Mouse (Mus musculus): ENCODE measurements around the gene Lmo3.
A peak's percentile ranks its signal among the peaks of the same experiment; 100 is the strongest.

Lmo3 gene

DNA sequence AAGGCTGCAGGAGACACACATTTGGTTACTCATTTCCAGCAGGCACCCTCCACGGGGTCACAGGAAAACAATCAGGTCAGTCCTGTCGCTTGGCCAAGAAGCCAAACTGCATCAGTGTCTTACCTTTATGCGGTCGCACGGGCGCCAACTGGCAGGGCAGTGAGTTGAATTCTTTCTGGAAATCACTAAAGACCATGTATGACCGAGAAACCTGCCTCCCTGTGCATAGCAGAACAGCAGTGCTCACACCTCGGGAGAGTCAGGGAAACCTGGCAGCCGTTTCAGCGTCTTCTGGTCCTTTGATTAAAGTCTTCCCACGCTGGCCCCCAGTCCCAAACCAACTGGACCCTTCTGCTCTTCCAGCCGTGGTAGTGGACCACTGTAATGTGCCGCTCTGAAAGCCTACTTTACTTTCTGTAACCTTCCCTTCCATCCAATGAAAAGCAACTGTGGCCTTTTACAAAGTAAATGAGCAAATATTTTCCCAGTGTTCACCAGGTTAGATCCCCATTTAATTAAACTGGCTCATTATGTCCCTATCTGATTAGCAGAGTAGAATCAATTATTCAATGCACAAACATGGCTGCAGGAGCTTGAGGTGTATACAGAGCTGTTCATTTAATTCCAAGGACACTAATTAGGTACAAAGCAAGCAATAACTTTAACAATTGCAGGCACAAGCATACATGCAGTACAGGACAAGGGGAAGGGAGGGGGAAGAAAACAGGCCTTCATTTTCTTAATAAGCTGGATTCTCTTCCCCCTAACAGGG is at the start of gene Lmo3:
TSS of gene Lmo3 (minus strand) at position 235 of the 772 bp plus-strand sequence.
- peak; percentile 64 to 78 for DNase-seq

DNA sequence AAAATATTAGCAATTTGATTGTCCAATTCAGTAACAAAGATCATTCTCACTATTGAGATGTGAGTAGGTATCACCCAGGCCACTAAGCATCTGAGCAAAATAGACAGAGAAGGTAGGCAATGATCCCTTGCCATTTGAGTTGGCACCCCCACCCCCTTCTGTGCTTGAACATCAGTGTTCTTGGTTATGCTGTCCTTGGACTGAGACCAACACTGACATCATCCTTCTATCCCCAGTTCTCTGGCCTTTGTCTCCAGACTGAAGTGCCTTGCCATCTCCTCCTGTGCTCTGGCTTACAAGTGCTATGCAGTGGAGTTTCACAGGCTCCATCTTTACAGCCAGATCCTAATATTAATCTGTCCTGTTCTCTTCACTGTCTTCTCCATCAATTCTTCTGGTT is 39.0 kb upstream of the Lmo3 start:
- peak; percentile 14 for DNase-seq

DNA sequence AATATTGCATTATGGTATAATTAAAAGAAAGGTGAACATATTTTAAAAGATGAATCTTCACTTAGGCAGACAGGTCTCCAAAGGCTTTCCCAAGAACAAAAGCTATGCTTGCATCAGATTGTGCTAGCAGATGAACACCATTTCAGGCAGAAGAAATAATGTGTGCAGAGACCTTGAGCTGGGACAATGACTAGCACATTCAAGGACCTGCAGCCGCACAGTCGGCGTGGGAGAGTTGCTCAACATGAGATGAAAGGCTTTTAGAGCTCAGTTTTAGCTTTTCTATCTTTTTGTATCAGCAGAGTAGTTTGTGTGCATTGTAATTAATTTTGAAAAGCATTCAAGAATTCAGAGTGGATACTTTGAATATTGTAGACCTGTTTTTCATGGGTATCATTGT is 36.6 kb upstream of the Lmo3 start:
- no peak for DNase-seq

DNA sequence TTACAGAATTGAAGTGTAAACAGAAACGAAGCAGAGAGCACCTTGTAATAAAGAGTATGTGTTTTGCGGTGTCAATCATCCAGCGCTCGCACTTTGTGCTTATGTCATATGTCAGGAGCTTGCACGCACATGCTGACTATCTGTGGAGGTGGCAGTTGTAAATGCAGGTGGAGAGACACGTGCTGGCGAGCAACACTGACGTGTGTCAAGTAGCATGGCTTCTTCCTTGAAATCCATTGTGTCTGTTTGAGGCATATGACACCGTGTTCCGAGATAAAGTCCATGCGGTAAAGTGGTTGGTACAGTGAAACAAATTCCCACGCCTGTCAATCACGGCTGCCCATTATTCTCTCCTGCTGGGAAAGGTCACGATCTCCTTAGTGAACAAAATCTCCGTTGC is 15.2 kb upstream of the Lmo3 start:
- DNase-seq, result no peak

DNA sequence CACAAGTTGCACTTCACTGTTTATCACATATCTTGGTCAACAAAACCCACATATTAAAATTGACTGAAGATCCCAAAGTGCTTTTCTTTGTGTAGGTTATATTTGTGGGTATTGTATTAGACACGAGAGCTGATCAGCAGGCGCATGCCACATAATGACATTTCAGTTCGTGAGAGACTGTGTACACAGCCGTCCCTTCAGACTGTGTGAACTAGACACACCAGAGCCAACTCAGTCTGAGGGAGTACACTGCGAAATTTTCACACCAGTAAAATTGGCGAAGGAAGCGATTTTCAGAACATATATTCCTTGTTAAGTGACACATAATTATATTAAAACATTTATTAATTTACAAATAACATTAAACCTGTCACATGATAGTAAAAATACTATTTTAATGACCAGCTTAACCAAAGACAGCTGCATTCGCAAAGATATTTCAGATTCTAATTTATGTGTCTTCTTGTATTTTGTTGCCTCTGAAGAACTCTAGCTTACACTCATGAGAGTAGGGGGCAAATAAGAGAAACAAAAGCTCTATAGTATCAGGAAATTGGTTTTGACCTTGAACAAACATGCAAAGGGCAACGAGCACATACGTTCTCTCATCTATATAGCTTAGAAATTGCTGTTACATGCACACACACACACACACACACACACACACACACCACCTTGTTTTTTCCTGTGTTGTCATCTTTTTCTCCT is 14.4 kb upstream of the Lmo3 start:
- no peak for DNase-seq

DNA sequence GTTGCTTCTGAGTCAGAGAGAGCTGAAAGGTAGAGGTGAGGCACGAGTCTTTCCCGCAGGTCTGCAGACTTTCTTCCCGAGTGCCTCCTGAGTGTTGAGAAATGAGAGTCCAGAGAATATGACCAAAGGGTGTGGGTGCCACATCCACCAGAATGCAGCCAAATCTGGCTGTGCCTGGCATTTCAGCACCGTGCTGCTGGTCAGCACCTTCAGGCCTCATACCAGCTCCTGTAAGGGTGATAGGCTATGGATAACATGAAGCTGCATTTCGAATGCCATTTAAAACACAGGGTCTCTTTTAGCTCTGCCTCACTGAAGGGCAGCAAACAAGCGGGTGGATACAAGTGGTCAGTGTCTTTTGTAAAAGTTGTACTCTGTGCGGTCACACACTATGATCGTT is 1.5 kb upstream of the Lmo3 start:
- no peak for DNase-seq

DNA sequence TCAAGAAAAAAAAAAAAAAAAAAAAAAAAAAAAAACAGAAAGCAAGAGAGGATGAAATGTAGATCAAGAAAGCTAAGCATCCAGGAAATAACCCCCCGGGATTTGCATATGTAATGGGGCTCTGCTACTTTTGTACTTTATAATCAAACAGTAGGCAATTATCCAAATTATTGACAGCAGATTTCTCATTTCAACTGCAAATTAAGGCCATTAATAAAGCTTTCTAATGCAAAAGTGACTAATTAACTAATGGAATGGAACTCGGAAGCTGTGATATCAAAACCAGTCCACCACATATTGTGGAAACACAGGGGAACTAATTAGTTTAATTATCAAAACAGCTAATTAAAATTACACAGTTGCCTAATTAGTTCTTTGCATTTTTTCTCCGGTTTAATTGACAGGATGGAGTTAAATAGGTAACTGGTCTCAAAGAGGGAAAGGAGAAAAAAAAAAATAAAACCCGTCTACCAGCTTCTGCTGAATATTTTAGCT is 785 bp upstream of the Lmo3 start:
- no peak for DNase-seq

DNA sequence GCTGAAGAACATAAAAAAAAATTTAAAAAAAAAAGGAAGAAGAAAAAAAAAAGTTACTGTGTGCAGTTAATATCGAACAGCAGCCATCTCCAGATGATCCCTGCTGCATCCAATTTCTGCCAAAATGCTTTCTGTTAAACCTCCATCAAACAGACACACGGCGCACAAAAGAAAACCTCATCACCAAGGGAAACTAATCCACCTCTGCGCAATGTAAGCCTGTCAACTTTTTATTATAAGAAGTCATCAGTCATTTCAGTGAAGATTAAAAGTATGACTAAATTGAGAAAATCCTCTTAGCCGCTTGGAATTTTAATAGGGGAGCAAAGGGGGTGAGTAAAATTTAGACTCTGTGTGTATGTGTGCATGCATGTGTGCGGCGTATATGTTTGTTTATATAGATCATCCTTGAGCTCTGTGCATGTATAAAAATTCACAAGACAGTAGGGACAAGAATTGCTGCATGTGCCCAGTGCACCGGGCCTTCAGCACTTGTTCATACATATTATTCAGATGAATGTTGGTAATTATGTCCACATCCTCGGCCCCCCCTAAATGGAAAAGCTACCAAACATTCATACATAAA is 1.2 kb downstream of the Lmo3 start:
- no peak for DNase-seq

DNA sequence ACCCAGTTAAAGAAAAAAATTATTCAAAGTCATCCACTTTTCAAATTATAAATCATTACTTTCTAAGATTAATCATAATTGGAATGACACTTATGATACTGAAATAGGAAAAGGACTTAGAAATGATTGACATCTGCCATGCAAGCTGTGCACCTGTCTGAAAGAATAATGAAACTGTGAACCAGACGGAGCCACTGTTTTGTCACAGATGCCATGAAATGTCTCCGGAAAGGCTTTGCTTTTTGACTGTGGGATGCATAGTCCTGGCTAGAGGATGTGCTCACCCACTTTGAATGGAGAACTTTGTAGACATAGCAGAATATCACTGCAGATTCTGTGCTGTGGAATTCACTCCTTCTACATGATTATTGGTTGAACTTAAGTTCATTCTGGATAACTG is 18.4 kb downstream of the Lmo3 start:
- DNase-seq, result no peak

DNA sequence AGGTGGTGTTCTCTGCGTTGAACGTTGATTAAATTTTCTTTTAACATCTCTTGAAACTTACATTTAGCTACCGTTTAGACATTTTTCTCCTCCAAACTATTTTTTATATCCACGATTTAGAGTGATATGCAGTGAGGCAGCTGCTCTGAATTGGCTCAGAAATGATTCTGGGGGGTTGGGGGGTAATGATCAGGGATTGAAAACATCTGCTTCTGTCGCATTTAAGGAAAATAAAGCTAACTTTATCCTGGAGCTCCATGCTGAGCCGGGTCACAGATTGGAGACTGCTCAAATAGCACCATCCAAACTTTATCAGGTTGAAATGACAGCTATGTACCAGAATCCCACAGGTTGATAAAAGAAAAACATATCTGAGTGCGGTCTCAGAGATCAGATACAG is 29.6 kb downstream of the Lmo3 start:
- DNase-seq, result no peak

DNA sequence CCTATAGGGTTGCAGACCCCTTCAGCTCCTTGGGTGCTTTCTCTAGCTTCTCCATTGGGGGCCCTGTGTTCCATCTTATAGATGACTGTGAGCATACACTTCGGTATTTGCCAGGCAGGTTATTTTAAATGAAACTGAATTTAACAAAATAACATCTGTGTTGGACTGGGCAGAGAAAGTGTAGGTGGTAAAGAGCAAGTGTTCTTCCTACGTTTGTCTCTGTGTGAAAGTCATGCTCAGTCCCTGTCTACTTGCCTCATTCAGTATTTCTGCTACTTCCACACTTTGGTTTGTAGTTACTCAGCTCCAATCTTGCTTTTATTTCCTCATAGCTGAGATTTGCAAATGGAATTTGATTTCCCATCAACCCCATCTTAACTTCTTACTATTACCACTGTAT is 46.9 kb downstream of the Lmo3 start:
- no peak for DNase-seq

DNA sequence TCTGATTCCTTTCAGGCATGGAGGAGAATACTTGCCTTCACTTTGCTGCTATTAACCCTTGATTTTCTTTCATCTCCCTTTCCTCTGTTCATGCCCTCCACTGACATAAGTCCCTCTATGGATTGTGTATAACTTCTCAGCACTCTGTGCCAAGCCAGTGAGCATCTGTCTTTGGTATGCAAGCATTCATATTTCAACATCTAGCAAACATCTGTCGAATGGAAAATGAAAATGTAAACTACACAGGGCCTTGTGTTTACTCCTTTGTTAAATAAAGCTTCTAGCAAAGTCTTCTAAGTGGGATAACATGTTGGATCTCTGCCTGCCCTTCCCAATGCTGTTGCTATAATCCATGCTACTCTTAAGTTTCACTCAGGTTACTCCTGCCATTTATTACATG is 75.1 kb downstream of the Lmo3 start:
- no peak for DNase-seq

DNA sequence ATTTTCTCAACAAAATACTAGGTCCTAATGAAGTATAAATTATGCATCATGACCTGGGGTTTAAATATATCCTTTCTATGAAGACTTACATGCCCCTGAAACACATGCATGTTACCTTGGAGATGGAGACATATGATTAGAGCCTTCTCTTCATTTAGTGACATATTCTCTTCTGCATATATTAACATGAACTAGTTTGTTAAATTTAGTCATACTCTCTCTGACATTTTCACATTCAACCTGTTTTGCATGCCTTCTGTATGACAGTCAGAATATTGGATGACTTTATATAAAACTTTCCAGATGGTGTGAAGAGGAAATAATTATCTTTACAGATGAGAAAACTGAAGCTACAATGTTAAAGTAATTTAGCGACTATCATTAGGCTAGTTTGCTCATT is 77.8 kb downstream of the Lmo3 start:
- no peak for DNase-seq

DNA sequence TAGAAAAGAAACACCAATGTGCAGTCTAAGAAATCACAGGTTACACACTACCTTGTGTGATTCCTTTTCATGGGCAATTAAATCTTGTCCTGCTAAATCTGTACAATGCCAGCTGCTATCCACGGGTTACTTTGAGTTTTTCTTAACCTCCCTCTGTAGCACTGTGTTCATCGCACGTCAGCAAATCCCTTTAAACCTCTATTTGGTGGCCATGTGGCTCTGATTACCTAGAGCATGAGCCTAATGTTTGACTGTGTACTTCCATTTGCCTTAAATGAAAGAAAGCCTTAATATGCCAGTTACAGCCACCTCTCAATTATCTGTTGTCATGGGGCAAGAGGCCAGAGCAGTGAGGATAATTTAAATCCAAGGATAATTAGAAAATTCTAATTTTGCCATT is 98.9 kb downstream of the Lmo3 start:
- no peak for DNase-seq

DNA sequence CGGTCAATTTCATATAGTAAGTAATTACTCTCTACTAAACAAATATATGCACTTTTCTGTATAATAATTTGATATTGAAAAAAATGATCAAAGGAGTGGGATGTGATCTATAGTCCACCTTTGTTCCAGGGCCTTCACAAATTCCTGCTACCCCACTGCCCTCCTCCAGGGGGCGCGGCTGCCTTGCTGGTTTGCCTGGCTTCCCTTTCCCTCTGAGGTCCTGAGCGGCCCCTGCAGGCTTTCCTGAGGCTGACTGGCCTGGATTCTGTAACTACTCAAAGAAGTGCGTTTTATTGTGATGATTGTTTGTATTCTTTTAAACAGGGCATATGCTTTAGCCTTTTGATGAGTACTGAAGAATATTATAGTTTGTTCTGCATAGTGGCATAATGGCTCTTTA is 104.2 kb downstream of the Lmo3 start:
- peak; percentile 90 to 91 for DNase-seq

DNA sequence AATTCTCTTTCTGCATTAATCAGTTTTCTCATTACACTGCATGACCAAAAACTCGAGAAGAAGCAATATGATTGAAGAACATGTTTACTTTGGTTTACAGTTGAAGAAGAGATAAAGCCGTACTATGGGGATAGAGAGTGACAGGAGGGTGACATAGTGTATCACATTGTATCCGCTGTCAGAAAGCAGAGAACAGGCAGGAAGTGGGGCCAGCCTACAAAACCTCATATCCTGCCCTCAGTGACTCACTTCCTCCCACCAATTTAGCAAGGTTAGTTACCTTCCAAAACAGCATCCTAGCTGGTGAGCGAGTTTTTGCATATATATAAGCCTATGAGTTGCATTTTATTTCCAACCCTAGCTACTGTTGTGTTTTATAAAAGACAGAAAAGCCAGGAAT is 112.6 kb downstream of the Lmo3 start:
- DNase-seq, result no peak

DNA sequence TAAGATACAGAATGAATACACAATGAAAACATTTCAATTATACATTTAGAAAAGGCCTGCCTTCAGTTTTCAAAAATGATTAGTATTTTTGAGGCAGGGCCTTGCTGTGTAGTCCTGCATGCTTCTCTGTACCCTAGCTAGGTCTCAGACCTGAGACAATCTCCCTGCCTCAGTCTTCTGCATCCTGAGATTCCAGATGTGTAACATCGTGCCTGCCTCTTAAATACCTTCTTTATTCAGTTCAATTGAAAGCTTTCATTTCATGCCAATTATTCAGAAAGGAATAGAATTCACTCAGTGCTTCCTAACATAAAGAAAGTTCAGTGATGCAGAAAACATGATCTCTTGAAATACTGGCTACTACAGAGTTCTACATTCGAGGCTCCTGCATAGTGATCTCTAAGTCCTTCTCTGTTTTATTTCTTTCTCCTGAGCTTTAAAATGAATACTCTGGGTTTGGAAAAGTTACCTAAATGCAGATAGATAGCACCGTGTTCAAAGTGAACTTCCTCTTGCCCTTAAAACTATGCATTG is 137.2 kb downstream of the Lmo3 start:
- no peak for DNase-seq

DNA sequence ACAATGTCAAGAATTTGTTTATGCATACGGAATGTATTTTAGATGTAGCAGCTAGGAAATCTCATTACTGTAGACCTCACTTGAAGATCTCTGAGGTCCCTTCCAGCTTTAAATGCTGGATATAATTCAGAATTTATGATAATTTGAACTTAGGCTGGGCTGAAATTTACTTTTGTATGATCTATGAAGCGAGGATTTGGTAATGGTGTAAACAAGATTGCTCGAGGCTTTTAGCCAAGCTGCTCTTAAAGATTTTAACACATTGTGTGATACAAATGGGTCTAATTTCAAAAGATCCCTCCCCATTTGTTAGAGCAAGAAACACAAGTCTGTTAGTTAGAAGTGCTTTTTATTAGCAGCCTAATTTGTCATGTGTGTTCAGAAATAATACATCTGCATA is 144.4 kb downstream of the Lmo3 start:
- no peak for DNase-seq

DNA sequence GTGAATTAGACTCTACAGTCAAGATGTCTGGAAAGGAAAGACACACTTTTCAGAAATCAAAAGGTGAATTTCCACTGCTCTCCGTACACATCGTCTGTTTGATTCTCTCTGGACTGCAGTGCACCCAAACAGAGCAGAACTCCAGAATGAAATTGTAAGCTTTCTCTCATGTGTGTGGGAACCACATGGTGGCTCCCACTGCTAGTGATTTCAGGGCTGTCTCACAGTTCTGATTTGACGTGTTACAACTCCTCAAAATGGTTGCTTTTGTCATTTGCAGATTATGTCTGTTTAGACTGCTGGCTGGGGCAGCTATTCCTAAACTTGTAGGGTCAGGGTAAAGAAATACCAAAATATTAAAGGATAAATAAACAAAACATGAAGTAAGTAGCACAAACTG is 145.0 kb downstream of the Lmo3 start:
- DNase-seq, result no peak

DNA sequence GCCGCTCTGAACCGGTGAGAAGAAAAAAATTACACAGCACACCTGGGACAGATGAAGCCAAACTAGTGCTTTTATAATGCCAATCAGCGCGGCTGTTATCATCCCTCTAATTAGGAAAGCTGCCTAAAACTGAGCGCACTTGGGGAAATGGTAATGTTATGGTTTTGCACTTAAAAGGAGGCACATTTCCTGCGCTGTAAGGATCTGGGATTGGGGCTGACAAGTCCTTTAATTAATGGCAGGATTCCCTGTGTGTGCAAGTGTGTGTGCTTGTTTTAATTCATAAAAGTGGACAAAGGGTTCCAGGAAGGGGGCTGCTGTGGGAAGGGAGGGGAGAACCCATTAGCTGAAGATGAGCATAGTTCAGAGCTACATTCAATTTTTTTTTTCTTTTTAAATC is 154.4 kb downstream of the Lmo3 start:
- DNase-seq, result no peak

DNA sequence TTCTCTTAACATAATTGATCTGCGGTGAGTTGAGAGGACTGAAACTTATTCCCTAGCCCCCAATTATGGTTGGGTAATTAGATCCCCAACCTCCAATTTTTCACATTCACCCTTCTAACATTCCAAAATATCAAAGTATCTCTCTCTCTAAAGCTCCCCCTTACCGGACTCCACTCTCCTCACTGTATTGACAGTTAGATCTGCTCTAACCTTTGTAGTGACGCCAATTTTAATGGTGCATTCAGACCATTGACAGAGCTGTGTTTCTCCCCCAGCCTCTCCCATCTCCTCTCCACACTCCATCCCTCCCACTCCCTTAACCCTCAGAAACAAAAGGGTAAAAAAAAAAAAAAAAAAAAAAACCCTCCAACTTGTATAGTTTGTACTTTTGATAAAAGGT is 154.9 kb downstream of the Lmo3 start:
- DNase-seq, result no peak

DNA sequence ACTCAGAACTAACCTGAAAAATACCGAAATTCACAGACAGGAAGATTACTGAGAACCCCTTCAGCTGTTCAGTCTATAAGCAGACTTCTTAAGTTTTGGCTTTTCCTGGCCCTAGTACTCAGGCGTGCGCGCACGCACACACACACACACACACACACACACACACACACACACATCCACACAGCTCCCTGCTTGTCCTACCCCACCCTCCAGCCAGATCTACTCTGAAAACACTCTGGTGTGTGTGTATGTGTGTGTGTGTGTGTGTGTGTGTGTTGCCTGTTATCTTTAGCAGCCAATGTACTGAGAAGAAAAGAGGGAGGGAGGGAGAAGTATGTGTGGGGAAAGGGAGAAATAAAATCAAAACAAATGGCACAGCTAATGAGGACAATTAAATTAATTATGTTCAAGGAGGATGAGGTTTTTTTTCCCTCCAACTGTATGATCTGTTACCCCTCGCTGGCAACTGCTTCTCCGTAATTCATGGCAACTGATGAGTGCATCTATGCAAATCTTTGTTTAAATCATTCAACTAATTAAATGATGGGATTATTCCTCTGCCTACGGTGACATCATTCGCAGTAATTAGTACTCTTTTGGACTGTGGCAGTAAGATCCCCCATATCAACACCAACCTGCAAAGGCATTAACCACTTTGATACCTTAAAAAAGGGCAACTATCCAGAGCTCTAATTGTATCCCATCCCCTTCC is 157.1 kb downstream of the Lmo3 start:
- no peak for DNase-seq

DNA sequence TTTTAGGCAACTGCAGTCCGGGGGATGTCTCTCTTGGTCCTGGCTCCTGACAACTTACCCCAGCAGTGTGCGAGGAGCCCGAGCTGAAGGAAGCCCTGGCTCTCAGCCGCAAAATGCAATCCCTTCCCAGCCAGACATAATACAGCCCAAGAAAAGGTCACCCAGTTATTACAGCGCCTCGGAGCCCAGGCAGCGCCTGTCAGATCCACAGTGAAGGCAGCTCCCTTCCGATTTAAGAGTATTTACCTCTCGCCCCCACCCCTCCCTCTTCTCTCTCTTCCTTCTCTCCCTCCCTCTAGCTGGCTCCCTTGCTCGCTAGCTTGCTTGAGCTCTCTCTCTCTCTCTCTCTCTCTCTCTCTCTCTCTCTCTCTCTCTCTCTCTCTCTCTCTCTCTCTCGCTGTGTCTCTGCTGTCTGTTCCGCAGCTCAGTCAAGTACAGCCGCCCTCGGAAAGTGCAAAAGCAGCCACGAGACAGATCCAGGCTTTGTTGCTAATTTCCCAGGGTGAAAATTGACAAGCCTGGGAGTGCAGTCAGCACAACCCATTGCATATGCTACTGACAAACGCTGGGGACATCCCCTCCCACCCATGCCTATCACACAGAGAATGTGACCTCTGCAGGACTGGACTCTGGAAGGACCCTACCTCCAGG is 159.0 kb downstream of the Lmo3 start:
- DNase-seq, result peak; percentile 38 to 39
